Mouse (Mus musculus) neural tube, embryonic 15.5 days (tissue): ENCODE measurements around the gene Arhgdia. TPM values are rescaled to one million over a fixed set of nuclear protein-coding genes. Genes with fewer than 3 reads are reported as not detected.

Experiments
- ATAC-seq: fragments of 200-750 bp; cut with Nextera tagmentation; 2 replicates; pipeline ENCODE4 v1.8.0; 2017; ENCODE audit warnings: mild to moderate bottlenecking, moderate TSS enrichment, moderate library complexity; ENCODE audit not compliant: low FRiP score
- H3K27ac ChIP-seq: fragments of 300-500 bp; sonication (generic); replicated peaks from 2 replicates; pipeline ENCODE4 v1.5.1; 2015; ENCODE audit warnings: mild to moderate bottlenecking, inconsistent platforms
- H3K27me3 ChIP-seq: fragments of 300-500 bp; sonication (generic); replicated peaks from 2 replicates; pipeline ENCODE4 v1.6.1; 2015; ENCODE audit warnings: inconsistent platforms
- H3K36me3 ChIP-seq: fragments of 300-500 bp; sonication (generic); 2 replicates; pipeline ENCODE4 v1.6.1; 2015; ENCODE audit warnings: inconsistent platforms
- H3K4me1 ChIP-seq: fragments of 300-500 bp; sonication (generic); 2 replicates; pipeline ENCODE4 v1.6.1; 2015; ENCODE audit warnings: inconsistent platforms
- H3K4me2 ChIP-seq: fragments of 300-500 bp; sonication (generic); 2 replicates; pipeline ENCODE4 v1.6.1; 2015; ENCODE audit warnings: inconsistent platforms, mild to moderate bottlenecking, moderate library complexity
- H3K4me3 ChIP-seq: fragments of 300-500 bp; sonication (generic); replicated peaks from 2 replicates; pipeline ENCODE4 v1.5.1; 2015; ENCODE audit warnings: mild to moderate bottlenecking, inconsistent platforms
- H3K9ac ChIP-seq: fragments of 300-500 bp; sonication (generic); replicated peaks from 2 replicates; pipeline ENCODE4 v1.6.1; 2015; ENCODE audit warnings: mild to moderate bottlenecking, inconsistent platforms
- H3K9me3 ChIP-seq: fragments of 300-500 bp; sonication (generic); replicated peaks from 2 replicates; pipeline ENCODE4 v1.6.1; 2016; ENCODE audit warnings: inconsistent platforms
- WGBS: fragments of 180-500 bp; shearing (Covaris S2); methylation state at CpG from one replicate; pipeline ENCODE4 v1.1.7; 2015; ENCODE audit warnings: mixed read lengths; 5-methylcytosine and 5-hydroxymethylcytosine counted together
- polyA plus RNA-seq: library from polyadenylated mRNA; unstranded; fragments of >200 nt; fragmentation: Nextera tagmentation; extraction: Ambion mirVana; gene quantifications from 2 replicates; pipeline ENCODE4 v1.2.1, GENCODE M21; 2015

The Arhgdia gene
- polyA plus RNA-seq, 1 experiment from 2014 or later, result 488 TPM

DNA sequence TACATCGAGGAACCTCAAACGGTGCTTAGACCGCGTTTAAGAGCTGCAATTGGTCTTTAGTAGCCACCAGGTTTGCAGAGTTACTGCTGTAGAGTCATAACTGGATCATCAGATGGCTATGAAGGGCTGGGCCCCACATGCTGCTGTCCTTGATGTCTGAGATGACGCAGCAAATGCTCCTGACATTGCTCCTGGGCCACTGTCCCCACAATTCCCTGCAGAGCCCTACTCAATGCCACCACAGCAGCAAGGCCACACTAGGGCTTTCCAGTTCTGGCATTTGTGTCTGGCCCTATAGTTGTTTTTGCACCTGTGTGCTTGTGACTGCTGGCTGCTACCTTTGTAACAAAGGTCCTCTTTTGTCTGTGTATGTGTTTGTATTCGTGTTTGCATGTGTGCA lies 41.4 kb upstream of the Arhgdia start:
- H3K4me3 ChIP-seq, result no peak overlapping the region
- 91% methylated on average over 6 of the region's 6 CpGs for WGBS
- H3K36me3 ChIP-seq, result peaks cover 54% of the 10 kb centered on the region

DNA sequence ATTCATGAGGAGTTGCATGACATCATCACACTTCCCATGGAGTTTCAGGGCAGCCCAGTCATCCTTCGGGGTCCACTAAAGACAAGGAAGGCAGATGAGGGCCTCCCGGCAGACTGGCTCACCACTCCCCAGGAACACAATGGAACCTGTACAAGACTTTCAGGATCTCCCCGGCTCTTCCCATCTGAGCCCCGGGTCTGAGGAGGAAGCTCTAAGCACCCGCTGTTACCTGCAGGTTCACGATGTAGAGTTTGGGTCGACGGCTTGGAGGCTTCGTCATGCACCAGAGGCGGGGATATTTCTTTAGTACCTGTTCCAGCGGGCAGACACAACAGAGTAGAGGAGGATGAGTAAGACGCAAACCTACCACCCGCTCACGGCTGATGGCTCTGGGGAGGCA lies 38.8 kb upstream of the Arhgdia start:
- 94% methylated on average over 14 of the region's 14 CpGs for WGBS
- Histone ChIP-seq H3K4me2 (no peak overlapping the region), H3K4me3 (no peak overlapping the region), H3K27ac (no peak overlapping the region), H3K27me3 (no peaks in the 10 kb centered on the region), H3K4me1 (peaks cover 37% of the 10 kb centered on the region), H3K9me3 (no peaks in the 10 kb centered on the region), H3K9ac (no peak overlapping the region), H3K36me3 (peaks cover 47% of the 10 kb centered on the region)
- ATAC-seq, result no peak

More for the DNA sequence above, 41.4 kb upstream of the Arhgdia start:
- Histone ChIP-seq H3K4me1 (peaks cover 31% of the 10 kb centered on the region), H3K27ac (no peak overlapping the region), H3K9me3 (no peaks in the 10 kb centered on the region), H3K4me2 (no peak overlapping the region), H3K9ac (no peak overlapping the region), H3K27me3 (no peaks in the 10 kb centered on the region)
- ATAC-seq, result no peak

DNA sequence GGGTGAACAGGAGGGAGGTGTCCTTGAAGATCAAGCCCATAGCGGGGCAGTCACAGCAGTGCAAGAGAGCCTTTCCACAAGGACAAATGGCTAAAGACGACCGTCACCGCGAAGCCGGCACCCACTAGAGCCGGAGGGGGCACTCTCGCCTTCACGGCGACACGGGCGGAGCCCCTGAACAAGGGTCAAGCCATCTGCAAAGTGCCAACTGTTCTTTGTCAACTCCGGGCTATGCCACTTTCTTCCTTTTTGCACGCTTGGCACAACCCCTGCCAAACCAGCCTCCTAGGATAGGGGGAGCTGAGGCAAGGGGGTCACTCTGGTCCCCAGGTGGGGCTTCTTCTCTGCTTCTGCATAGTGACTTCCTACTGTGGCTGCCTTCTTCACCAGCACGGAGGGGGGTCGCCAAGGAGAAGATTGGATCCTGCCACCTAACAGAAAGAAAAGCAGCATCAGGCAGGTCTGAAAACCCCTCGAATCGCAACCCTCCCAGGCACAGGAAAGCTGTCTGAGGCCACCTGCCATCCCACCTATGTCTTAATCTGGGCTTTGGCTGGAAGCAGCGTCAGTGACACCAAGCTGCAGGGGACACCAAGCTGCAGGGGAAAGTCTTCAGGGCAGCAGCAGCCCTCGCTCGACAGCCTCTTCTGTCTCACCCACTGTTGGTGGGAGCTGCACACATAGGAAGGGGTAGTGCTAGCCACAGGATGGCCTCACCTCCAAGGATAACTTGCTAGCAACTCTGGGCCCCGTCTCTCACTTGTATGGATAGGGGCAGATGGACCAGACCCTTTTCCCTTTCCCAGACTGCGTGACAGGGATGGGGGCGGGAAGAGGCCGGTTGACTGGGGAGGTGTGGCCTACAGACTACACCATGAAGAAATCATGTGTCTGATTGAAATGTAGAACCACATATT lies 37.5 kb upstream of the Arhgdia start:
- 96% methylated on average over 25 of the region's 25 CpGs for WGBS
- Histone ChIP-seq H3K4me3 (0 out of 2 replicates have a peak overlapping the region, but pooled peaks have one; percentile 5), H3K4me2 (no peak overlapping the region), H3K9ac (no peak overlapping the region), H3K4me1 (peaks cover 34% of the 10 kb centered on the region), H3K9me3 (no peaks in the 10 kb centered on the region), H3K36me3 (peaks cover 54% of the 10 kb centered on the region), H3K27me3 (no peaks in the 10 kb centered on the region), H3K27ac (peak overlapping the region; percentile 93; the same call in 1 of the 2 replicates)
- no peak for ATAC-seq

DNA sequence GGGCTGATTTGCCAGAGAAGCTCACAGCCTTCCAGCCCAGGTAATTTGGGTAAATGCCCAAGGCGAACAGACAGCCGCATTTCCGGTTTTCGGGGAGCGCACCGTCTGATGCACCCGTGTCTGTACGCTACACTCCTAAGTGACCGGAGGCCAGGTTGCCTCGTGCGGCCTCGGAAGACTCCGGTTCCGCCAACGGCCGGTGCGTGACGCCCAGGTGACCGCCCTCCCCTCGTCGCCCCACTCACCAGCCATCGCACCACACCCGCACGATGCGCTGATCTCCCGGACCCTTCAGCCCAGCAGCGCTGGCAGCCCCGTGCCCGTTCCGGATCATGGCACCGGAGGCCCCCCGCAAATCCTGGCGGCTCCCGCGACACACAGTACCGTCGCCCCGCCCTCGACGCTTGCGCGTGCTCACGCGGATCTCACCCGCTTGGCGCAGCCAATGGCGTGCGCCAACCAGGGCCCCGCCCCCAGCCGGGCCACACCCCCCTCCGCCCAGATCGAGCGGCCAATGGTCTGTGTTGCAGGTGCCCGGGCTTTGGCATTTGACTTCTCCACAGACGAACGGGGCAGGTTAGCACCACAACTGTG lies 36.2 kb upstream of the Arhgdia start, which contains the start of gene Pcyt2:
TSS of gene Pcyt2 (minus strand) at position 418 of the 594 bp plus-strand sequence.
- peaks cover 27% of the 10 kb centered on the region for H3K4me1 ChIP-seq
- peak within 1 kb of the TSS; percentile 82 for H3K4me2 ChIP-seq
- peak; percentile 97 for ATAC-seq
- WGBS, result under 1% methylated on average over 56 of the region's 56 CpGs
- H3K4me3 ChIP-seq, result peak within 1 kb of the TSS; percentile 92
- H3K27ac ChIP-seq, result peak within 1 kb of the TSS; percentile 93
- H3K9me3 ChIP-seq, result no peaks in the 10 kb centered on the region
- no peaks in the 10 kb centered on the region for H3K27me3 ChIP-seq
- H3K36me3 ChIP-seq, result peaks cover 59% of the 10 kb centered on the region
- peak within 1 kb of the TSS; percentile 85 for H3K9ac ChIP-seq

DNA sequence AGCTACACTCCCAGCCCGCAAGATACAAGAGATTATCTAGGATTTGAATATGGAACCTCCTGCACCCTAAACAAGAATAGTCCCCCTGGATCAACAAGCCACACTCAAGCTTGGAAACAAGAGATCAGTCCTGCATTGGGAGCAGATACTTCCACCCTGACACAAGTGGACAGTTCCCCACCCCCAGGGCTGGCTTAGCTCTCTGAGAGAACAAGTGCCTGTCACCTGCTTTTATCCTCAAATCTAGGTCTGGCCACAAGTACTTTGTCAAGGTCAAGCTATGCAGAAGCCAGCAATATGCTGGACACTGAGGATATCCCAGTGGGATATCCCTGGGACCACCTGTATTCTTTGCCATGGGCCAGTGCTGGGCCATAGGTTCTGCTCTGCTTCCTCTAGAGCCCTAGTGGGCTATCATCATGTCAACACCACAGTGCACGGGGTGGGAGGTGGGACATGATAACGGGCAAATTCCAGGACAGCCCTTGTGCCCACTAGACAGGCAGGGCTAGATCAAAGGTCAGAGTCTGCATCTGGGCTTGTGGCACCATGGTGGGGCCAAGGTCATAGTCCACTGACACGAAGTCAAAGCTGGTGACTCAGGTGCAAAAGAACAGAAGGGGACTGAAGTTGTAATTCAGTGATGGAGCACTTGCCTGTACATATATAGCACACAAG lies 35.3 kb upstream of the Arhgdia start:
- peak overlapping the region; percentile 93 for H3K27ac ChIP-seq
- no peaks in the 10 kb centered on the region for H3K27me3 ChIP-seq
- no peaks in the 10 kb centered on the region for H3K9me3 ChIP-seq
- peak overlapping the region; percentile 92 for H3K4me3 ChIP-seq
- peak overlapping the region; percentile 82 for H3K4me2 ChIP-seq
- 48% methylated on average over 4 of the region's 4 CpGs for WGBS
- peaks cover 60% of the 10 kb centered on the region for H3K36me3 ChIP-seq
- H3K9ac ChIP-seq, result peak overlapping the region; percentile 85
- no peak for ATAC-seq
- peaks cover 27% of the 10 kb centered on the region for H3K4me1 ChIP-seq

DNA sequence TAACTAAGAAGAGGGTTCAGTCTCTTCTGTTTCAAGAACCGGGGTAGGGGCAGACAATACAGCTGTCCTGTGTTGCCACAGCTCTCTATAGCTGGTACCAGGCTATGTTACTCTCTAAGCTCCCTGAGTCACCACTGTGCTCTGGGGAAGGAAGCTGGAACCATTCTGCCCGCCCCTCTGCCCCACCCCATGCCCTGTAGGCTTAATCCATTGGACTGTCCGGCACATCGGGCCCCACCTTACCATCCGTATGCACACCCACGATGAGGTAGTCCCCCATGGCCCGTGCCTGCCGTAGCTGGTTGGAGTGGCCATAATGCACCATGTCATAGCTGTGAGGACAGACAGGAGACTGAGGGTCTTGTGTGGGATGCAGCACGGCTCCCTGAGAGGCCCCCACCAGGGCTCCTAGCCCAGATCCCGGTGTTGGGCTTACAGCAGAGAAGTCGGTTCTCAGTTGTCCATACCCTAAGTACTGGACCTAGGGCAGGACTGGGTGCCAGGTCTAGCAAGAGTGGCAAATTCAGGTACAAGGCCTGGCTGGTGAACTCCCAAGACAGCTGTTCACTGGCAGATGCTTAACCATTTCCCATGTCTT lies 34.3 kb upstream of the Arhgdia start:
- Histone ChIP-seq H3K36me3 (peaks cover 61% of the 10 kb centered on the region), H3K27me3 (no peaks in the 10 kb centered on the region), H3K9ac (no peak overlapping the region), H3K27ac (no peak overlapping the region), H3K4me3 (no peak overlapping the region), H3K4me1 (peaks cover 27% of the 10 kb centered on the region), H3K9me3 (no peaks in the 10 kb centered on the region), H3K4me2 (peak overlapping the region; percentile 82)
- WGBS, result 92% methylated on average over 11 of the region's 11 CpGs
- no peak for ATAC-seq

DNA sequence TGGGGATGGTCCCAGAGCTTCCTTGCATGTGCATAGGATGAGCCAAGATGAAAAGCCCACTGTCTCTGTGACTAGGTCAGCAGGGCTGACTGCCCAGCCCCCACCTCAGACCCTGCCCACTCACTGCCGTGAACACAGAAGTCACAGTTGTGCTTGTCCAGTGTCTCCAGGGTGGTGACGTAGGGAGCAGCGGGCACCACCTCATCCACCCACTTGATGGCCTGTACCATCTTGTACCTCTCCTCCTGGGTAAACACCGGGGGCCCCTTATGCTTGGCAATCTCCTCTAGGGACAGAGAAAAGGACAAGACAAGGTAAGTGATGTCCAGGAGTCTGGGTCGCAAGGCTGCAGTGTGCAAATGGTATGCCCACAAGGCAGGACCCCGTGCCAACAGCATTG lies 33.7 kb upstream of the Arhgdia start:
- no peak overlapping the region for H3K9ac ChIP-seq
- H3K4me1 ChIP-seq, result peaks cover 27% of the 10 kb centered on the region
- no peak overlapping the region for H3K27ac ChIP-seq
- no peaks in the 10 kb centered on the region for H3K9me3 ChIP-seq
- no peak for ATAC-seq
- H3K4me3 ChIP-seq, result no peak overlapping the region
- 98% methylated on average over 6 of the region's 6 CpGs for WGBS
- no peak overlapping the region for H3K4me2 ChIP-seq
- peaks cover 61% of the 10 kb centered on the region for H3K36me3 ChIP-seq
- H3K27me3 ChIP-seq, result no peaks in the 10 kb centered on the region

DNA sequence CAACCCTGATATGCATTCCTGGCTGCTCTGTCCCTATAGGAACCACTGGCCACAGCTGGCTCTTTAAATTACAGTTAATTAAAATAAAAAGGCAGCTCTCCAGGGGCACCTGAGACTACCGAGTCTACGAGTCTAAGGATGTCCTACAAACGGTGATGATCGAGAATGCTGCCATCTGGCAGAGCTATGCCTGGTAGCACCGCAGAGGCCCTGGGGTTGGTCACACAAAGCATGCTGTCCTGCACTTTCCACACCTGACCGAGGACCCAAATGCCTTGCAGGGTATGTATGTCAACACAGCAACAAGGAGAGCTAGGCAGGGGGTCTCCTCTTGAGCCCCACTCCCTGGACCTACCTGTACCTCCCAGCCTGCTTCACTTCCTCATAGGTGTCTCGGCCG lies 32.6 kb upstream of the Arhgdia start:
- no peak overlapping the region for H3K4me3 ChIP-seq
- H3K9me3 ChIP-seq, result no peaks in the 10 kb centered on the region
- peaks cover 3% of the 10 kb centered on the region; the same call in 1 of the 2 replicates for H3K27me3 ChIP-seq
- ATAC-seq, result no peak
- 64% methylated on average over 8 of the region's 8 CpGs for WGBS
- H3K36me3 ChIP-seq, result peaks cover 58% of the 10 kb centered on the region
- H3K4me1 ChIP-seq, result peaks cover 31% of the 10 kb centered on the region
- H3K27ac ChIP-seq, result no peak overlapping the region
- H3K4me2 ChIP-seq, result no peak overlapping the region
- no peak overlapping the region for H3K9ac ChIP-seq

DNA sequence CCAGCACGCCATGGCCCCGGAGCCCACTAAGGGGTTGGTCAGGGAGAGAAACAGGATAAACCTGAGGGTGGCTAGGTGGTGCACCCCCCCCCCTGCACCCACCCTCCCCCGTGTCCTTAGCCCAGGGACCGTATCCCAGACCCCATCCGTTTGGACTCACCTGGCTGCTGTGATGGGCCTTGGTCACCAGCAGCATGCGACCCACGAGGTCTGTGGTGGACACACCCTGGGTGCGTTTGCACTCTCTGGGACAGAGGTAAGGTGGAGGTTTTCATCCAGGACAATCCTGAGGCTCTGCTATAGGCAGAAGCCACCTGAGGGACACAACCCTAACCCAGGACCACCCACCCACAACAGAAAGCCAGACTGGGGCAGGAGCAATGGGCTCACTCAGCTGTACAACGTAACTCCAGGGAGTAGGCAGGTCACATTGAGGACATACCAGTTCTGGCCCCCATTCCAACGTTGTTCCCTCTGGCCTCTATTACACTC lies 32.1 kb upstream of the Arhgdia start:
- Histone ChIP-seq H3K27ac (no peak overlapping the region), H3K27me3 (peaks cover 3% of the 10 kb centered on the region; the same call in 1 of the 2 replicates), H3K9me3 (no peaks in the 10 kb centered on the region), H3K9ac (no peak overlapping the region), H3K4me1 (peaks cover 35% of the 10 kb centered on the region), H3K4me3 (no peak overlapping the region), H3K36me3 (peaks cover 54% of the 10 kb centered on the region), H3K4me2 (no peak overlapping the region)
- 87% methylated on average over 10 of the region's 10 CpGs for WGBS
- ATAC-seq, result no peak

DNA sequence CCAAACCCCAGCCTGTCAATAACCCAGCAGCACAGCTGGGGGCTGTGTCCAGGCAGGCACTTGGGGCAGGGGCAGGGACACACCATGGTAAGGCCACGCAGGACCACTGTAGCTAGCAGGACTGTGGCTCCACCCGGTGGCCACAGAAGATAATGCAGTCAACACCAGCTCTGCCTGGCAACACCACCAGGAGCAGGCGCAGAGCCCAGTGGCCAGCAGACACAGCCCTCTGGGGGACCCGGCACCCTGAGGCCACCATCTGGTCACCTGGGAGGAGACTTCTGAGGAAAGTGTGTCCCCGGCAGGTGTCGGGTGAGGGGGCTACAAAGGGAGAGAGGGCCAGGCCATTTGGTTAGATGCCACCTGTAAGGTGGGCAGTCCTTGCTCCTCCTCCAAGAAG lies 31.3 kb upstream of the Arhgdia start:
- H3K9ac ChIP-seq, result no peak overlapping the region
- no peak overlapping the region for H3K27ac ChIP-seq
- H3K4me2 ChIP-seq, result no peak overlapping the region
- H3K27me3 ChIP-seq, result peaks cover 3% of the 10 kb centered on the region; the same call in 1 of the 2 replicates
- H3K4me3 ChIP-seq, result no peak overlapping the region
- no peaks in the 10 kb centered on the region for H3K9me3 ChIP-seq
- peaks cover 49% of the 10 kb centered on the region for H3K36me3 ChIP-seq
- ATAC-seq, result no peak
- H3K4me1 ChIP-seq, result peaks cover 35% of the 10 kb centered on the region
- WGBS, result 54% methylated on average over 6 of the region's 6 CpGs

DNA sequence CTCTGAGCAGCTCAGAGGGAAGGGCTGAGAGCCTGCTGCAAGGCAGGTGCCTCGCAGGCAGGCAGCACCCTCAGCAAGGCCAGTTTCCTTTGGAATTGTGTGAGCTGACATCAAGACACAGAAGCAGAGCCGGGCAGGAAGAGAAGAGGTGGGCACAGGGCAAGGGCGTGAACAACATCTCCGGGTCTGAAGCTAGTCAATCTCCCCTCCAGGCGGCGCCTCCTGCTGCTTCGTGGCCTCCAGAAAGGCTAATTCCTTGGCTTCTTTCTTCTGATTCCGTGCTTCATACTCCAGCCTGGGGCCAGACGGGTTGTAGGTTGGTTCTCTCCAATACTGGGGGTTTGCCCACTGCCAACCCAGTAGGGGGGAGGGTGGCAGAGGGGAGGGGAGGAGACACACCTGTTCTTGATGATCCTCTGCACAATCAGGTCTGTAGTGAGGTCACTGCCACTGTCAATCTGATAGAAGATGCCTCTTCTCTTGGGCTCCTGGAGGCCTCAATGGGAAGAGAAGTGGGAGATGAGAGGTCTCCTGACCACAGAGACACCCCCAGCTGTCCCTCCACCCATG lies 29.1 kb upstream of the Arhgdia start:
- H3K4me2 ChIP-seq, result no peak overlapping the region
- H3K4me1 ChIP-seq, result peaks cover 20% of the 10 kb centered on the region
- no peak for ATAC-seq
- no peak overlapping the region for H3K9ac ChIP-seq
- peaks cover 62% of the 10 kb centered on the region for H3K36me3 ChIP-seq
- H3K9me3 ChIP-seq, result no peaks in the 10 kb centered on the region
- WGBS, result 81% methylated on average over 9 of the region's 9 CpGs
- H3K27ac ChIP-seq, result no peak overlapping the region
- no peak overlapping the region for H3K4me3 ChIP-seq
- peaks cover 3% of the 10 kb centered on the region; the same call in 1 of the 2 replicates for H3K27me3 ChIP-seq
